Mouse (Mus musculus) ES-E14 (cell line): ENCODE data around the gene Zc2hc1b.

Experiments used
- CHD2 ChIP-seq: IDR thresholded peaks from 2 replicates; pipeline ENCODE4 v1.6.1; 2014; ENCODE audit warnings: mild to moderate bottlenecking, low read depth, low read length, inconsistent platforms
- HCFC1 ChIP-seq: IDR thresholded peaks from 2 replicates; pipeline ENCODE4 v1.6.1; 2012; ENCODE audit warnings: low read length, inconsistent platforms, borderline replicate concordance; ENCODE audit not compliant: insufficient read depth
- MAFK ChIP-seq: IDR thresholded peaks from 2 replicates; pipeline ENCODE4 v1.6.1; 2014; ENCODE audit warnings: mild to moderate bottlenecking, low read depth, low read length, inconsistent platforms; ENCODE audit not compliant: insufficient read depth
- ZC3H11A ChIP-seq: IDR thresholded peaks from 2 replicates; pipeline ENCODE4 v1.6.1; 2012; ENCODE audit warnings: low read depth, mild to moderate bottlenecking, inconsistent platforms, low read length, borderline replicate concordance
- ZNF384 ChIP-seq: IDR thresholded peaks from 2 replicates; pipeline ENCODE4 v1.6.1; 2012; ENCODE audit warnings: low read depth, low read length, inconsistent platforms

GRCm38 (mm10) chr10:13209061-13209460 is 31.2 kb upstream of the Zc2hc1b start:
- TF ChIP-seq ZNF384 = no peak
- TF ChIP-seq MAFK = no peak
- TF ChIP-seq HCFC1 = no peak
- no peak for TF ChIP-seq ZC3H11A
- TF ChIP-seq CHD2 = no peak
